ENCODE assay signal across 8 mouse cellular contexts in genomic region chr13:55211221-55212010, GRCm38 (mm10). TPM values are rescaled to one million over a fixed set of nuclear protein-coding genes. Genes with fewer than 3 reads are reported as not detected.
DNase-seq lines count a peak whose midpoint lies in the region; ATAC-seq and TF ChIP-seq lines count a peak whose summit lies in the region.

No protein-coding gene starts in this region.

- H3K4me3 ChIP-seq in ES-Bruce4 (ENCODE audit: low read depth, low read length) = peak overlapping the region; percentile 92
- peak overlapping the region; percentile 79 for H3K4me3 ChIP-seq in forebrain, embryonic 14.5 days (ENCODE audit: low read depth, low read length)
- peak overlapping the region; percentile 79 for H3K4me3 ChIP-seq in liver, postnatal 0 days (ENCODE audit: low read depth, low read length)

- H3K4me1 ChIP-seq in ES-Bruce4 (ENCODE audit: control insufficient read depth, insufficient read depth, low read length) = peaks cover 5% of the 10 kb centered on the region
- peaks cover 39% of the 10 kb centered on the region for H3K4me1 ChIP-seq in forebrain, embryonic 14.5 days (ENCODE audit: control insufficient read depth, insufficient read depth, low read length)
- H3K4me1 ChIP-seq in liver, postnatal 0 days (ENCODE audit: insufficient read depth) = peaks cover 44% of the 10 kb centered on the region

- peak; percentile 78 for ATAC-seq in forebrain, embryonic 14.5 days
- peak; percentile 81 for ATAC-seq in liver, postnatal 0 days
- ATAC-seq in neutrophil, adult 5-6 weeks (ENCODE audit: extremely low read depth, insufficient number of reproducible peaks, low FRiP score, poor library complexity, severe bottlenecking) = peak; percentile 57

- no peak for TF ChIP-seq EP300 in ES-Bruce4 (IDR thresholded peaks at IDR 0.05; ENCODE audit: insufficient read depth, low read depth, low read length)
- TF ChIP-seq EP300 in liver, postnatal 0 days (IDR thresholded peaks at IDR 0.05; ENCODE audit: low read depth) = no peak

- no peak for TF ChIP-seq POLR2A in ES-Bruce4 (IDR thresholded peaks at IDR 0.05; ENCODE audit: insufficient read depth, low read length)

- peak overlapping the region; percentile 87 for H3K4me2 ChIP-seq in forebrain, embryonic 14.5 days (ENCODE audit: low read length)
- H3K4me2 ChIP-seq in liver, postnatal 0 days (ENCODE audit: low read depth, low read length) = peak overlapping the region; percentile 74

- H3K36me3 ChIP-seq in ES-Bruce4 (ENCODE audit: control insufficient read depth, insufficient read depth, low read length, poor library complexity, severe bottlenecking) = peaks cover 33% of the 10 kb centered on the region
- H3K36me3 ChIP-seq in forebrain, embryonic 14.5 days (ENCODE audit: control insufficient read depth, insufficient read depth, low read length) = peaks cover 20% of the 10 kb centered on the region
- H3K36me3 ChIP-seq in liver, postnatal 0 days (replicated peaks; ENCODE audit: insufficient read depth, low read length) = peaks cover 21% of the 10 kb centered on the region

- no peak for TF ChIP-seq CTCF in ES-Bruce4 (IDR thresholded peaks at IDR 0.05; ENCODE audit: low read depth, low read length)
- no peak for TF ChIP-seq CTCF in liver, postnatal 0 days (IDR thresholded peaks at IDR 0.05; ENCODE audit: low read depth)

- H3K27me3 ChIP-seq in ES-Bruce4 (ENCODE audit: control insufficient read depth, insufficient read depth, low read length, poor library complexity, severe bottlenecking) = no peaks in the 10 kb centered on the region
- no peaks in the 10 kb centered on the region for H3K27me3 ChIP-seq in forebrain, embryonic 14.5 days (replicated peaks; ENCODE audit: control insufficient read depth, insufficient read depth, low read length)
- no peaks in the 10 kb centered on the region for H3K27me3 ChIP-seq in liver, postnatal 0 days (ENCODE audit: insufficient read depth, low read length)

- no peaks in the 10 kb centered on the region for H3K9me3 ChIP-seq in ES-Bruce4 (replicated peaks; ENCODE audit: control insufficient read depth, insufficient read depth, low read length, poor library complexity, severe bottlenecking)
- H3K9me3 ChIP-seq in forebrain, embryonic 14.5 days (replicated peaks; ENCODE audit: control insufficient read depth, low read length) = no peaks in the 10 kb centered on the region
- no peaks in the 10 kb centered on the region for H3K9me3 ChIP-seq in liver, postnatal 0 days (ENCODE audit: low read length)

- H3K9ac ChIP-seq in ES-Bruce4 (ENCODE audit: low read depth, poor library complexity, severe bottlenecking) = peak overlapping the region; percentile 99
- H3K9ac ChIP-seq in forebrain, embryonic 14.5 days (ENCODE audit: low read length) = peak overlapping the region; percentile 96
- H3K9ac ChIP-seq in liver, postnatal 0 days (replicated peaks) = peak overlapping the region; percentile 94

- 0% methylated on average over 26 of the region's 93 CpGs for WGBS in forebrain, embryonic 14.5 days
- 4% methylated on average over 42 of the region's 93 CpGs for WGBS in liver, postnatal 0 days (ENCODE audit: insufficient replicate concordance)

- intact Hi-C loops in heart, postnatal 14 days (cut with DNase I) = no loop called here

- H3K27ac ChIP-seq in ES-Bruce4 (ENCODE audit: insufficient read depth, low read length) = peak overlapping the region; percentile 84
- H3K27ac ChIP-seq in forebrain, embryonic 14.5 days (ENCODE audit: low read depth, low read length) = peak overlapping the region; percentile 97
- H3K27ac ChIP-seq in liver, postnatal 0 days (ENCODE audit: low read depth) = peak overlapping the region; percentile 98

- peak; percentile 84 for DNase-seq in cerebellum, adult 11 months
- peak; percentile 95 for DNase-seq in forebrain, embryonic 14.5 days (ENCODE audit: low spot score)
- peak; percentile 90 to 94 for DNase-seq in heart, postnatal 14 days
- peak; percentile 82 for DNase-seq in layer of hippocampus, adult 11-12 months (ENCODE audit: low spot score)
- peak; percentile 94 for DNase-seq in liver, postnatal 0 days
- peak; percentile 93 for DNase-seq in testis, postnatal 14 days (ENCODE audit: low spot score)

RNA-seq across cellular contexts. Expression of gene Nsd1, which starts 1.8 kb away (rescaled TPM):
- 162 TPM in 2 replicates for polyA plus RNA-seq in ES-Bruce4 (2011; ENCODE audit: insufficient read depth, insufficient read length, low read depth, missing spikeins)
- polyA plus RNA-seq in forebrain, embryonic 14.5 days (2014; fragmentation: Nextera tagmentation; extraction: Ambion mirVana) = 52.3 and 61.1 TPM in 2 replicates
- total RNA-seq in heart, postnatal 14 days (2021) = 10 to 100 TPM; 80.5 to 85.2 TPM
- polyA plus RNA-seq in liver, postnatal 0 days (2015; fragmentation: Nextera tagmentation; extraction: Ambion mirVana) = 18.6 and 20.6 TPM in 2 replicates
- 211 and 232 TPM in 2 replicates for total RNA-seq in neutrophil, adult 5-6 weeks (2017)

RNA-seq across cellular contexts. Expression of gene Fgfr4, which starts 59.0 kb away (rescaled TPM):
- 0.93 and 1.0 TPM in 2 replicates for polyA plus RNA-seq in ES-Bruce4 (2011; ENCODE audit: insufficient read depth, insufficient read length, low read depth, missing spikeins)
- 0.30 and 1.1 TPM in 2 replicates for polyA plus RNA-seq in forebrain, embryonic 14.5 days (2014; fragmentation: Nextera tagmentation; extraction: Ambion mirVana)
- under 1 TPM; 0.31 to 0.39 TPM for total RNA-seq in heart, postnatal 14 days (2021)
- polyA plus RNA-seq in liver, postnatal 0 days (2015; fragmentation: Nextera tagmentation; extraction: Ambion mirVana) = 4.9 and 5.1 TPM in 2 replicates
- total RNA-seq in neutrophil, adult 5-6 weeks (2017) = not detected in 2 replicates

Comparison
In these comparisons a context has a peak if more than half of its experiments do, and no peak if none do; other contexts are left out.
1. Peak in every context shown above with its lines: DNase-seq, ATAC-seq, H3K4me3 ChIP-seq and H3K27ac ChIP-seq.